Mouse (Mus musculus) kidney, adult 2 months (tissue): ENCODE results near the gene Ccdc82. TPM values are rescaled to one million over a fixed set of nuclear protein-coding genes. Genes with fewer than 3 reads are reported as not detected.

Experiments
- DNase-seq: peaks from one replicate; pipeline ENCODE4 v3.0.0; 2021
- H3K27ac ChIP-seq: fragments of 200-500 bp; 2 replicates; pipeline ENCODE4 v1.5.1; 2012; ENCODE audit warnings: low read depth, low read length, control low read depth, inconsistent platforms; ENCODE audit not compliant: insufficient read depth
- H3K27me3 ChIP-seq: fragments of 200-500 bp; replicated peaks from 2 replicates; pipeline ENCODE4 v1.6.1; 2012; ENCODE audit warnings: mild to moderate bottlenecking, moderate library complexity, low read length, inconsistent platforms; ENCODE audit not compliant: control insufficient read depth, insufficient read depth
- H3K36me3 ChIP-seq: fragments of 200-500 bp; 2 replicates; pipeline ENCODE4 v1.6.1; 2012; ENCODE audit warnings: mild to moderate bottlenecking, moderate library complexity, low read length, inconsistent platforms; ENCODE audit not compliant: control insufficient read depth, insufficient read depth
- H3K4me1 ChIP-seq: fragments of 200-500 bp; 2 replicates; pipeline ENCODE4 v1.6.1; 2011; ENCODE audit warnings: low read length; ENCODE audit not compliant: control insufficient read depth, insufficient read depth
- H3K4me3 ChIP-seq: fragments of 200-500 bp; 2 replicates; pipeline ENCODE4 v1.5.1; 2011; ENCODE audit warnings: mild to moderate bottlenecking, low read depth, low read length, control low read depth; ENCODE audit not compliant: insufficient read depth
- CTCF ChIP-seq: fragments of 200-500 bp; conservative IDR thresholded peaks from 2 replicates; pipeline ENCODE4 v1.5.1; 2011; ENCODE audit warnings: low read depth, mild to moderate bottlenecking, control low read depth, low read length, moderate library complexity, mixed read lengths; ENCODE audit not compliant: insufficient read depth, insufficient read length
- POLR2A ChIP-seq: fragments of 200-500 bp; IDR thresholded peaks from one replicate; pipeline ENCODE4 v1.6.1; 2011; ENCODE audit warnings: low read depth, low read length, control low read depth
- WGBS: fragments of 180-500 bp; shearing (Covaris S2); methylation state at CpG from one replicate; pipeline ENCODE4 v1.1.7; 2018; 5-methylcytosine and 5-hydroxymethylcytosine counted together
- polyA plus RNA-seq: library from polyadenylated mRNA; depleted of rRNA; stranded (reverse); fragments of >200 nt; gene quantifications from 2 replicates; pipeline ENCODE4 v1.2.3, GENCODE M21; 2012

Ccdc82 gene
- polyA plus RNA-seq, 1 experiment, result 6.7 TPM

DNA sequence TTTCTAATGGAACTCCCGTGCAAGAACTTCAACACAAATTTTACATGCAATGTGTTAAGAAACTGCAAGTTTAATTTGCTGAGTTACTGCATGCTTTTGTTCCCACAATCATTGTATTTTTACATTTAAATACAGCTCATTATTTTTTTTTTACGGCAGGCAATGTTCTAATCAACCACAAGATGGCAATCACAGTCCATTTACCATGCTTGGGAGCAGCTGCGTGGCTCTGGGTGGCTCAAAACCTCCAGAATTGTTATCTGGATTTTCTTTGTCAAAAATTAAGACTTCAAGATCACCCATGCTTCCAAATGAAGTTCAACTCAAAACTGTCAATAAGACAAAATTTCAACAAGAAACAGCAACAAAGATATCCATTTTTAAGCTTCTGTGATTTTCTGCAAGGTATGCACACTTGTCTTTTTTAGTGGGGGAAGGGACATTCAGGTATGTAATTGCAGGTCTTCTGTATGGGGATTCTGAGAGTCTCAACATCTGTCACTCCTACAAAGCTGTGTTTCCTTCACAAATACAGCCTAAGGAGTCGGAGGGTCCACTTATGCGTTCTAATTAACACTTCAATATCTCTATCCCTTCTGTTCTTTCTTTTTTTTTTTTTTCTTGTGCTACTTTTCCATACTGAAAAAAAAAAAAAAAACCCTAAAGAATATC, 15.1 kb upstream of the Ccdc82 start:
- peak; percentile 54 for DNase-seq
- Histone ChIP-seq H3K4me3 (no peak overlapping the region), H3K27ac (no peak overlapping the region), H3K27me3 (no peaks in the 10 kb centered on the region), H3K4me1 (no peaks in the 10 kb centered on the region), H3K36me3 (no peaks in the 10 kb centered on the region)
- WGBS, result 18% methylated on average over 5 of the region's 5 CpGs
- TF ChIP-seq POLR2A (no peak), CTCF (peak; percentile 74)

DNA sequence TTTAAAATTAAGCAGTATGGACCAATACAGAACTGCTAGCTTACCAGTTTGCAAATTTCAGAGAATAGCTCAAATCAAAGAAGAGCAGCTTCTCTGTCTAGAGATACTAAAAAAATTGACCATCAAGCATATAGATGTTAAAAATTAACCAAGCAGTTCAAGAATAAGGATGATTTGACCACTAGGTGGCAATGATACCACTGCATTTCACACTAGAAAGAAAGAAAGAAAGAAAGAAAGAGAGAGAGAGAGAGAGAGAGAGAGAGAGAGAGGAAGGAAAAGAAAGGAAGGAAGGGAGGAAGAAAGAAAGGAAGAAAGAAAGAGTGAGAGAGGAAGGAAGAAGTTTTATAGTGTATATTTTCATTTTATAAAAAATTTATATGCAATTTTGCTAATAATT, 4.4 kb upstream of the Ccdc82 start:
- Histone ChIP-seq H3K36me3 (no peaks in the 10 kb centered on the region), H3K4me1 (peaks cover 8% of the 10 kb centered on the region; the same call in 1 of the 2 replicates), H3K27ac (no peak overlapping the region), H3K27me3 (no peaks in the 10 kb centered on the region), H3K4me3 (no peak overlapping the region)
- DNase-seq, result no peak
- TF ChIP-seq POLR2A (no peak), CTCF (no peak)

DNA sequence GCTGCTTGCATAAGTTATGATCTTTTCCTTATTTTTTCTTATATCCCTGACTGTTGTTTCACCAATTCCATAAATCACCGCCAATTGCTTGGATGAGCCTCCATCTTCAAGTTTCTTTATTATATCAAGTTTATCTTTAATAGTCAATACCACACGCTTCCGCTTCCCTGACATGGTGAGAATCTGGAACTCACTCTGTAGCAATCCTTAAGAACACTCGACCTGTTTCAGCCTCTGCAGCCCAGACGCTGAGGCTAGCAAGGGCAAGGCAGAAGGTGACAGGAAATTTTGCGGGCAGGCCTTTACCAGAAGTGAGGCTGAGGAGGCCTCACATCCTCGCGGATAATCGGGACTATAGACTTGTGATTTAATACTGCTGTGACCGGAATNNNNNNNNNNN, 1.3 kb upstream of the Ccdc82 start, which contains the start of gene Jrkl:
Gene Jrkl, minus strand, starts transcription at position 349 of the 400 bp plus-strand sequence.
- peak; percentile 46 for DNase-seq
- H3K36me3 ChIP-seq, result no peaks in the 10 kb centered on the region
- 4% methylated on average over 10 of the region's 10 CpGs for WGBS
- H3K4me3 ChIP-seq, result peak within 1 kb of the TSS; percentile 63
- H3K27ac ChIP-seq, result peak within 1 kb of the TSS; percentile 40
- no peaks in the 10 kb centered on the region for H3K27me3 ChIP-seq
- TF ChIP-seq CTCF (no peak), POLR2A (no peak)
- peaks cover 10% of the 10 kb centered on the region; the same call in 1 of the 2 replicates for H3K4me1 ChIP-seq

DNA sequence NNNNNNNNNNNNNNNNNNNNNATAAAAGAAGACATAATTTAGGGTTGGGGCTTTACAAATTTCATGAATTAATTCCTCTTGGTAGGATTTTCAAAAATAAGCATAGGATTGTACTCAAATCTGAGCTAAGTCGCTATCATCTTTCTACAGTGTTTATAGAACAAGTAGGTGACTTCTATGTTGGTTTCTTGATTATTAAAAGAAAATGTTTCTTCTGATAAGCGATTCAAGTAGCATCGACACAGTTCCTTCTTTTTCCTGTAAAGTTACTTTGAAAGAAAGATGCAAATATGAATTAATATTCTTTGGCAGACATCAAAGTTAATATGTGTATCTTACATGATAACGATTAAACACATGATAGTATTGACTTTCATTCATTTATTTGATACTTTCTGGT, 1.3 kb downstream of the Ccdc82 start:
- no peak overlapping the region for H3K27ac ChIP-seq
- no peaks in the 10 kb centered on the region for H3K36me3 ChIP-seq
- DNase-seq, result no peak
- peaks cover 10% of the 10 kb centered on the region; the same call in 1 of the 2 replicates for H3K4me1 ChIP-seq
- TF ChIP-seq CTCF (no peak), POLR2A (no peak)
- H3K4me3 ChIP-seq, result no peak overlapping the region
- WGBS, result 94% methylated on average over 4 of the region's 4 CpGs
- H3K27me3 ChIP-seq, result no peaks in the 10 kb centered on the region

DNA sequence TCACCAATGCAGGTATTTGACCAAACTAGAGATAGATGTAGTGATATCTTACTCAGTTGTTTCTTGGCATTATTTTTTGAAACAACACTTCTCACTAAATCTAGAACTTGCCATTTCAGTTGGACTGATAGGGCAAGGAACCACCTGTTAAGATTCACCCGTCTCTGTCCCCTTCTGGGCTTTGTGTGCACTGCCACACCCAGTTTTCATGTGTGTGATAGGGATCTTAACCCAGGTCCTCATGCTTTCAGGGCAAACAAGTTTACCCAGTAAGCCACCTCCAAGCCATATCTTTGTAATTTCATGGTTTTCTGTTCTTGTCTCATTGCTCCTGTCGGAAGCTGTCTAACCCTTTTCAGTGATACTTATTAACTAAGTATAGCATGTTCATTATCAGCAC, 4.5 kb downstream of the Ccdc82 start:
- WGBS, result 87% methylated on average over 2 of the region's 2 CpGs
- TF ChIP-seq CTCF (no peak), POLR2A (no peak)

DNA sequence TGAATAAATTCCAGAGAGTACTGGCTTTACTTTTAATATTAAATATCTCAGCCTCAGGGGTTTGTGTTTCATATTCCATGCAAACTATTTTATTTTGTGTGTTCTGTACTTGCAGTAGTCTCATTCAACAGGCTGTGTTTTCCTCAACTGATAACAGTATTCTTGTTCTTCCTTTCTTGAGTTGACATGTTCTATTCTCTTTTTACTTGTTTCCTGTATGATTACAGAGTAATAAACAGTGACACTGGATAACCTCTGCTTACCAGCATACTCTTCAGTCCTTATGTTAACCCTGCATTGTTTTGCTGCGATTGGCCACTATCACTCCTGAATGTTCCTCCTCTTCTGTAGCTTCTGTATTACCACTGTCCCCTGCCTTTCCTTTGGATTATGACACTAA, 10.0 kb downstream of the Ccdc82 start:
- Histone ChIP-seq H3K4me1 (no peaks in the 10 kb centered on the region), H3K36me3 (no peaks in the 10 kb centered on the region; the same call in 1 of the 2 replicates), H3K4me3 (no peak overlapping the region), H3K27ac (no peak overlapping the region), H3K27me3 (no peaks in the 10 kb centered on the region)
- TF ChIP-seq CTCF (no peak), POLR2A (no peak)
- no peak for DNase-seq
- WGBS, result 95% methylated on average over 1 of the region's 1 CpGs

More for the DNA sequence above, 4.5 kb downstream of the Ccdc82 start:
- Histone ChIP-seq H3K36me3 (no peaks in the 10 kb centered on the region), H3K4me1 (peaks cover 4% of the 10 kb centered on the region; the same call in 1 of the 2 replicates), H3K27me3 (no peaks in the 10 kb centered on the region), H3K4me3 (no peak overlapping the region), H3K27ac (no peak overlapping the region)
- no peak for DNase-seq

DNA sequence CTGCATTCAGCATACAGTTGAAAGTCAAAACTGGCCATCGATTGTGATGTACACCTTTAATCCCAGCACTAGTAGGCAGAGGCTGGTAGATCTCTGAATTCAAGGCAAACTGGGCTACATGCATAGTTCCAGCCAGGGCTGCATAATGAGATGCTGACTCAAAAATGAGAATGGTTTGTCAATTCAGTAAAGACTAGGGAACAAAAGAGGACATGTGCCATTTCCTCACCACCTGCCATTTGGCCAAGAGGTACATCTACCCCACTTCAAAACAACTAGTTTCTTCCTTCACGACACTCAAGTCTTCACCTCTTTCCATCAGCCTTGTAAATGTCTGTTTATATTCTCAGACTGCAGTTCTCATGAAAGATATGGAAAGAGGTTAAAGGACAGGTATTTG, 11.4 kb downstream of the Ccdc82 start:
- H3K27me3 ChIP-seq, result no peaks in the 10 kb centered on the region
- H3K4me1 ChIP-seq, result no peaks in the 10 kb centered on the region
- no peak for DNase-seq
- 92% methylated on average over 2 of the region's 2 CpGs for WGBS
- H3K36me3 ChIP-seq, result no peaks in the 10 kb centered on the region; the same call in 1 of the 2 replicates
- H3K27ac ChIP-seq, result no peak overlapping the region
- H3K4me3 ChIP-seq, result no peak overlapping the region
- TF ChIP-seq POLR2A, result no peak
- TF ChIP-seq CTCF, result no peak
